Mouse (Mus musculus) CH12.LX (cell line): ENCODE results near the gene G2e3. TPM values are rescaled to one million over a fixed set of nuclear protein-coding genes. Genes with fewer than 3 reads are reported as not detected.

Experiments
- DNase-seq: peaks from one replicate; pipeline ENCODE4 v3.0.0-alpha.2; 2013; ENCODE audit errors: extremely low read depth
- H3K27ac ChIP-seq: 2 replicates; pipeline ENCODE4 v1.5.1; 2012; ENCODE audit warnings: low read depth, mild to moderate bottlenecking, control low read depth, moderate library complexity; ENCODE audit not compliant: insufficient read depth
- H3K27me3 ChIP-seq: replicated peaks from 2 replicates; pipeline ENCODE3; 2012; ENCODE audit warnings: inconsistent platforms
- H3K36me3 ChIP-seq, 2 experiments: replicated peaks in 1 of 2; 2 replicates each; pipeline versions ENCODE3 to v1.6.1; 2012; ENCODE audit warnings: inconsistent platforms in 1 of 2, low read length in 1 of 2, mild to moderate bottlenecking in 1 of 2, mixed read lengths in 1 of 2, moderate library complexity in 1 of 2; ENCODE audit not compliant: control insufficient read depth in 1 of 2, insufficient read depth in 1 of 2
- H3K4me1 ChIP-seq, 2 experiments: 2 replicates each; pipeline ENCODE4 v1.6.1; 2012; ENCODE audit warnings: inconsistent platforms in 1 of 2, moderate library complexity in 1 of 2; ENCODE audit not compliant: insufficient read depth in 2 of 2, control insufficient read depth in 1 of 2
- H3K4me2 ChIP-seq: 2 replicates; pipeline ENCODE4 v1.6.1; 2012; ENCODE audit warnings: low read depth, mild to moderate bottlenecking, control low read depth; ENCODE audit not compliant: poor library complexity, insufficient read depth, severe bottlenecking
- H3K4me3 ChIP-seq, 3 experiments: fragments of 150-350 bp in 1 of 3; sonication (generic) in 1 of 3; replicated peaks in 1 of 3; 2 replicates each; pipeline versions ENCODE3 to v1.5.1; 2011 to 2012; ENCODE audit warnings: low read depth in 2 of 3, low read length in 2 of 3, mild to moderate bottlenecking in 2 of 3, moderate library complexity in 2 of 3, control low read depth in 1 of 3, improper control_type of control experiment in 1 of 3, inconsistent platforms in 1 of 3, mixed read lengths in 1 of 3; ENCODE audit not compliant: poor library complexity in 1 of 3
- H3K79me2 ChIP-seq: replicated peaks from 2 replicates; pipeline ENCODE4 v1.6.1; 2012; ENCODE audit warnings: mild to moderate bottlenecking, moderate library complexity; ENCODE audit not compliant: control insufficient read depth, poor library complexity, insufficient read depth, severe bottlenecking; ENCODE audit errors: extremely low read depth
- H3K9ac ChIP-seq: 2 replicates; pipeline ENCODE4 v1.6.1; 2012; ENCODE audit warnings: low read depth, mild to moderate bottlenecking, control low read depth, moderate library complexity; ENCODE audit not compliant: insufficient read depth
- H3K9me3 ChIP-seq: replicated peaks from 2 replicates; pipeline ENCODE3; 2012; ENCODE audit warnings: low read length, inconsistent platforms, mixed read lengths
- BHLHE40 ChIP-seq: IDR thresholded peaks from 2 replicates; pipeline ENCODE4 v1.6.1; 2011; ENCODE audit warnings: mild to moderate bottlenecking, low read depth, low read length, improper control_type of control experiment
- CHD1 ChIP-seq: IDR thresholded peaks from 2 replicates; pipeline ENCODE4 v1.6.1; 2012; ENCODE audit warnings: low read depth, low read length, improper control_type of control experiment, inconsistent platforms
- CHD2 ChIP-seq: IDR thresholded peaks from 2 replicates; pipeline ENCODE4 v1.6.1; 2011; ENCODE audit warnings: low read length, improper control_type of control experiment
- CTCF ChIP-seq, 2 experiments: IDR thresholded peaks in 1 of 2; conservative IDR thresholded peaks in 1 of 2; 2 replicates each; pipeline ENCODE4 v1.5.1; 2011 to 2012; ENCODE audit warnings: low read depth in 2 of 2, low read length in 2 of 2, improper control_type of control experiment in 1 of 2, inconsistent platforms in 1 of 2, mild to moderate bottlenecking in 1 of 2, moderate library complexity in 1 of 2
- E2F4 ChIP-seq: IDR thresholded peaks from 2 replicates; pipeline ENCODE4 v1.6.1; 2011; ENCODE audit warnings: low read depth, low read length, improper control_type of control experiment; ENCODE audit not compliant: insufficient replicate concordance
- ELF1 ChIP-seq: IDR thresholded peaks from 2 replicates; pipeline ENCODE4 v1.6.1; 2014; ENCODE audit warnings: low read depth, mild to moderate bottlenecking, inconsistent platforms, low read length, improper control_type of control experiment
- EP300 ChIP-seq: IDR thresholded peaks from 2 replicates; pipeline ENCODE4 v1.6.1; 2011; ENCODE audit warnings: low read length, improper control_type of control experiment
- ETS1 ChIP-seq: conservative IDR thresholded peaks from 2 replicates; pipeline ENCODE4 v1.6.1; 2012; ENCODE audit warnings: low read depth, mild to moderate bottlenecking, inconsistent platforms, low read length, improper control_type of control experiment, moderate library complexity
- GABPA ChIP-seq: IDR thresholded peaks from 2 replicates; pipeline ENCODE4 v1.6.1; 2012; ENCODE audit warnings: low read depth, low read length, improper control_type of control experiment, inconsistent platforms; ENCODE audit not compliant: insufficient replicate concordance
- HCFC1 ChIP-seq: IDR thresholded peaks from 2 replicates; pipeline ENCODE4 v1.6.1; 2012; ENCODE audit warnings: low read depth, mild to moderate bottlenecking, inconsistent platforms, low read length, improper control_type of control experiment
- IRF4 ChIP-seq: IDR thresholded peaks from 2 replicates; pipeline ENCODE4 v1.6.1; 2014; ENCODE audit warnings: low read depth, mild to moderate bottlenecking, inconsistent platforms, low read length, improper control_type of control experiment
- JUN ChIP-seq: IDR thresholded peaks from 2 replicates; pipeline ENCODE4 v1.6.1; 2011; ENCODE audit warnings: low read depth, mild to moderate bottlenecking, low read length, improper control_type of control experiment, moderate library complexity; ENCODE audit not compliant: insufficient read depth
- JUND ChIP-seq: conservative IDR thresholded peaks from 2 replicates; pipeline ENCODE4 v1.6.1; 2011; ENCODE audit warnings: low read depth, low read length, improper control_type of control experiment
- KAT2A ChIP-seq: IDR thresholded peaks from 2 replicates; pipeline ENCODE4 v1.6.1; 2012; ENCODE audit warnings: low read length, improper control_type of control experiment, inconsistent platforms; ENCODE audit not compliant: insufficient replicate concordance
- MAFK ChIP-seq: IDR thresholded peaks from 2 replicates; pipeline ENCODE4 v1.6.1; 2011; ENCODE audit warnings: low read length, improper control_type of control experiment; ENCODE audit not compliant: insufficient replicate concordance
- MAX ChIP-seq: IDR thresholded peaks from 2 replicates; pipeline ENCODE4 v1.6.1; 2011; ENCODE audit warnings: low read length, improper control_type of control experiment
- MAZ ChIP-seq: IDR thresholded peaks from 2 replicates; pipeline ENCODE4 v1.6.1; 2012; ENCODE audit warnings: low read depth, mild to moderate bottlenecking, inconsistent platforms, low read length, improper control_type of control experiment, moderate library complexity
- MEF2A ChIP-seq: IDR thresholded peaks from 2 replicates; pipeline ENCODE4 v1.6.1; 2014; ENCODE audit warnings: low read depth, mild to moderate bottlenecking, inconsistent platforms, low read length, improper control_type of control experiment, borderline replicate concordance
- MXI1 ChIP-seq: IDR thresholded peaks from 2 replicates; pipeline ENCODE4 v1.6.1; 2011; ENCODE audit warnings: mild to moderate bottlenecking, low read depth, low read length, improper control_type of control experiment
- MYC ChIP-seq: IDR thresholded peaks from 2 replicates; pipeline ENCODE4 v1.6.1; 2011; ENCODE audit warnings: low read depth, mild to moderate bottlenecking, improper control_type of control experiment, low read length
- NELFE ChIP-seq: IDR thresholded peaks from 2 replicates; pipeline ENCODE4 v1.6.1; 2011; ENCODE audit warnings: low read depth, low read length, improper control_type of control experiment
- NRF1 ChIP-seq: IDR thresholded peaks from 2 replicates; pipeline ENCODE4 v1.6.1; 2014; ENCODE audit warnings: low read depth, mild to moderate bottlenecking, inconsistent platforms, low read length, improper control_type of control experiment, moderate library complexity
- PAX5 ChIP-seq: IDR thresholded peaks from 2 replicates; pipeline ENCODE4 v1.6.1; 2012; ENCODE audit warnings: low read length, inconsistent platforms, mixed read lengths
- POLR2A ChIP-seq: IDR thresholded peaks from 2 replicates; pipeline ENCODE4 v1.6.1; 2011; ENCODE audit warnings: low read depth, mild to moderate bottlenecking, improper control_type of control experiment, low read length
- POLR2AphosphoS2 ChIP-seq: IDR thresholded peaks from 2 replicates; pipeline ENCODE4 v1.6.1; 2011; ENCODE audit warnings: low read depth, low read length, improper control_type of control experiment
- RAD21 ChIP-seq: IDR thresholded peaks from 2 replicates; pipeline ENCODE4 v1.6.1; 2011; ENCODE audit warnings: low read depth, mild to moderate bottlenecking, low read length, improper control_type of control experiment, moderate library complexity
- RCOR1 ChIP-seq: conservative IDR thresholded peaks from 2 replicates; pipeline ENCODE4 v1.6.1; 2012; ENCODE audit warnings: low read depth, mild to moderate bottlenecking, inconsistent platforms, low read length, improper control_type of control experiment
- SIN3A ChIP-seq: IDR thresholded peaks from 2 replicates; pipeline ENCODE4 v1.6.1; 2012; ENCODE audit warnings: low read length, improper control_type of control experiment, inconsistent platforms
- SMC3 ChIP-seq: IDR thresholded peaks from 2 replicates; pipeline ENCODE4 v1.6.1; 2011; ENCODE audit warnings: low read depth, low read length, improper control_type of control experiment
- TBP ChIP-seq: conservative IDR thresholded peaks from 2 replicates; pipeline ENCODE4 v1.6.1; 2011; ENCODE audit warnings: low read depth, low read length, improper control_type of control experiment
- TCF12 ChIP-seq: IDR thresholded peaks from 2 replicates; pipeline ENCODE4 v1.6.1; 2014; ENCODE audit warnings: low read depth, mild to moderate bottlenecking, inconsistent platforms, low read length, improper control_type of control experiment
- UBTF ChIP-seq: IDR thresholded peaks from 2 replicates; pipeline ENCODE4 v1.6.1; 2012; ENCODE audit warnings: low read depth, mild to moderate bottlenecking, inconsistent platforms, low read length, improper control_type of control experiment, moderate library complexity
- USF1 ChIP-seq: IDR thresholded peaks from 2 replicates; pipeline ENCODE4 v1.6.1; 2014; ENCODE audit warnings: low read depth, mild to moderate bottlenecking, inconsistent platforms, low read length, improper control_type of control experiment
- USF2 ChIP-seq: conservative IDR thresholded peaks from 2 replicates; pipeline ENCODE4 v1.6.1; 2011; ENCODE audit warnings: low read depth, low read length, improper control_type of control experiment
- ZC3H11A ChIP-seq: IDR thresholded peaks from 2 replicates; pipeline ENCODE4 v1.6.1; 2012; ENCODE audit warnings: low read depth, mild to moderate bottlenecking, inconsistent platforms, low read length, improper control_type of control experiment
- ZKSCAN1 ChIP-seq: IDR thresholded peaks from 2 replicates; pipeline ENCODE4 v1.6.1; 2012; ENCODE audit warnings: low read depth, inconsistent platforms, low read length, improper control_type of control experiment, borderline replicate concordance
- ZMIZ1 ChIP-seq: IDR thresholded peaks from 2 replicates; pipeline ENCODE4 v1.6.1; 2012; ENCODE audit warnings: low read depth, mild to moderate bottlenecking, inconsistent platforms, low read length, improper control_type of control experiment
- ZNF384 ChIP-seq: IDR thresholded peaks from 2 replicates; pipeline ENCODE4 v1.6.1; 2012; ENCODE audit warnings: low read depth, low read length, improper control_type of control experiment, inconsistent platforms
- dilution Hi-C: fragments of 300-500 bp; cut with MboI; formaldehyde crosslinking; loops from 2 replicates; pipeline ENCODE4 v1.14.3; 2020; ENCODE audit warnings: low sequenced_read_pairs; ENCODE audit not compliant: extremely low pct_unique_long_range_greater_than_20kb, extremely low pct_ligation_motif_present
- in situ Hi-C: fragments of 300-500 bp; cut with MboI; formaldehyde crosslinking; loops from 3 replicates; pipeline ENCODE4 v1.14.3; 2019; ENCODE audit warnings: low sequenced_read_pairs, low pct_ligation_motif_present, low pct_unique_long_range_greater_than_20kb, mixed read lengths
- polyA plus RNA-seq: library from polyadenylated mRNA; unstranded; fragments of >175 nt; gene quantifications from 2 replicates; pipeline ENCODE4 v1.2.1, GENCODE M21; 2012; ENCODE audit warnings: low read depth; ENCODE audit not compliant: insufficient read length
- total RNA-seq, 2 experiments: library from RNA; depleted of rRNA; stranded (reverse); fragments of 300-350 nt in 1 of 2; fragments of >200 nt in 1 of 2; gene quantifications; 2 replicates each; pipeline ENCODE4 v1.2.3; 2012 to 2014

G2e3 gene
- total RNA-seq (2012; rRNA removed) (12.6 and 15.2 TPM in 2 replicates), total RNA-seq (2014; rRNA removed) (32.5 and 33.3 TPM in 2 replicates), polyA plus RNA-seq (11.0 and 13.7 TPM in 2 replicates)

DNA sequence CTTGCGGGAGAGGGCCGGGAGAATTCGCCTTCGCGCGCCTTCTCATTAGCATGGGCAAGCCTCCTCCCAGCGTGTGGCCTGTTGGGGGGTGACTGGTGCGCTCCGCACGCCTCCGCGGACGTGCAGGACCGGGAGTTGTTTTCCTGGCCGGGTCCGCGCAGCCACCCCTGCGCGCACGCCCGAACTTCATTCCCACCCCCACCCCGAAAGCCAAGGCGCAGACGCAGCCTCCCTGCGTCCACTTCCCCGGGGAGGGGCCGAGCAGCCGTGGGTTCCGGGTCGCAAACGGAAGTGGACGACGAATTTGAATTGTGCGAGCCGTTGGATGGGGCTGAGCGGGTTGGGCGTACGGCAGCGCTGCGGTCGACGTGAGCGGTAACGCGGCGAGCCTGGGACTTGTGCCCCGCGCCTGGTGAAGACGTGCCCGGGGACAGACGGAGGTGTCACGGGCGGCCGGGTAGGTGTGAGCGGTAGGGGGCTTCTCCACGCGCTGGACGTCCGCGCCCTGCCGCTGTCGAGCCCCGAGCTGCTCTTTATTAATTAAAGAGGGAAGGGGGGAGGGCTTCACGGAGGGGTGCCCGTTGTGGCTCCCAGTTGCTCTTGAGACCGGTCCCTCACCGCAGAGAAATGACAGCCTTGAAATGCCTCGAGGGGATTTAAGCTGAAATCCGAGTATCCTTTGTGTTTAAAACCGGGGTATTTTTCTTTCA lies at the start of gene G2e3:
Gene G2e3, plus strand, starts transcription at position 74 of the 710 bp plus-strand sequence.
- TF ChIP-seq NRF1, result peak; percentile 92
- no peak for TF ChIP-seq JUND
- no peak for TF ChIP-seq MAX
- TF ChIP-seq KAT2A, result no peak
- peak; percentile 74 for TF ChIP-seq IRF4
- peak; percentile 73 for TF ChIP-seq SIN3A
- TF ChIP-seq RAD21, result no peak
- peak; percentile 96 for TF ChIP-seq ELF1
- TF ChIP-seq BHLHE40, result peak; percentile 86
- no peak for TF ChIP-seq PAX5
- peak; percentile 66 for TF ChIP-seq CHD2
- peak; percentile 81; the same call in 1 of the 2 replicates for TF ChIP-seq MAZ
- no peak for TF ChIP-seq E2F4
- TF ChIP-seq GABPA, result no peak
- TF ChIP-seq MAFK, result no peak
- TF ChIP-seq TBP, result peak; percentile 32; the same call in 1 of the 2 replicates
- no peak for TF ChIP-seq USF2
- peak; percentile 10; the same call in 1 of the 2 replicates for TF ChIP-seq ETS1
- TF ChIP-seq CTCF (conservative IDR thresholded peaks at IDR 0.05 in 1 of 2, IDR thresholded peaks at IDR 0.05 in 1 of 2; ENCODE audit: low read depth in 2 of 2, low read length in 2 of 2), result no peak
- TF ChIP-seq MEF2A, result peak; percentile 45; the same call in 1 of the 2 replicates
- TF ChIP-seq ZMIZ1, result peak; percentile 81
- TF ChIP-seq JUN, result no peak
- no peak for TF ChIP-seq UBTF
- no peak for TF ChIP-seq ZNF384
- no peak for TF ChIP-seq CHD1
- TF ChIP-seq POLR2A, result peak; percentile 90
- TF ChIP-seq SMC3, result no peak
- no peak; the same call in none of the 2 replicates for TF ChIP-seq MXI1
- no peak for TF ChIP-seq USF1
- TF ChIP-seq ZKSCAN1, result no peak
- peak; percentile 2; the same call in 1 of the 2 replicates for TF ChIP-seq RCOR1
- TF ChIP-seq ZC3H11A, result no peak
- TF ChIP-seq MYC, result no peak
- peak; percentile 86 for TF ChIP-seq TCF12
- no peak for TF ChIP-seq EP300
- TF ChIP-seq HCFC1, result peak; percentile 80
- no peak for TF ChIP-seq POLR2AphosphoS2
- TF ChIP-seq NELFE, result peak; percentile 80
- Histone ChIP-seq H3K36me3 (peaks cover 6 to 15% of the 10 kb centered on the region in 2 experiments), H3K27me3 (no peaks in the 10 kb centered on the region), H3K4me3 (peak within 1 kb of the TSS; percentile 83 to 92 (median 86)), H3K9me3 (no peaks in the 10 kb centered on the region), H3K4me2 (peak within 1 kb of the TSS; percentile 44), H3K9ac (peak within 1 kb of the TSS; percentile 81), H3K27ac (peak within 1 kb of the TSS; percentile 47), H3K4me1 (peaks cover 0 to 16% of the 10 kb centered on the region in 2 experiments; a peak in 2 of 4 replicates), H3K79me2 (peaks cover 33% of the 10 kb centered on the region)
- in situ Hi-C loops (no loop called here), dilution Hi-C loops (no loop called here)
- DNase-seq, result peak; percentile 89
